Mouse (Mus musculus) neural tube, embryonic 14.5 days (tissue): ENCODE data around the gene Adcy2. TPM values are rescaled to one million over a fixed set of nuclear protein-coding genes. Genes with fewer than 3 reads are reported as not detected.

Source experiments
- ATAC-seq: fragments of 200-750 bp; cut with Nextera tagmentation; 2 replicates; pipeline ENCODE4 v1.8.0; 2017; ENCODE audit warnings: low read depth, mild to moderate bottlenecking, moderate TSS enrichment, moderate library complexity
- H3K27ac ChIP-seq: fragments of 300-500 bp; sonication (generic); 2 replicates; pipeline ENCODE4 v1.5.1; 2014; ENCODE audit warnings: low read depth, mild to moderate bottlenecking, control low read depth, low read length, moderate library complexity, mixed read lengths
- H3K27me3 ChIP-seq: fragments of 300-500 bp; sonication (generic); 2 replicates; pipeline ENCODE4 v1.6.1; 2014; ENCODE audit warnings: low read length; ENCODE audit not compliant: control insufficient read depth, insufficient read depth
- H3K36me3 ChIP-seq: fragments of 300-500 bp; sonication (generic); 2 replicates; pipeline ENCODE4 v1.6.1; 2014; ENCODE audit warnings: low read length, mixed read lengths; ENCODE audit not compliant: control insufficient read depth, insufficient read depth
- H3K4me1 ChIP-seq: fragments of 300-500 bp; sonication (generic); 2 replicates; pipeline ENCODE4 v1.6.1; 2014; ENCODE audit warnings: low read length; ENCODE audit not compliant: control insufficient read depth, insufficient read depth
- H3K4me2 ChIP-seq: fragments of 300-500 bp; sonication (generic); 2 replicates; pipeline ENCODE4 v1.6.1; 2014; ENCODE audit warnings: mild to moderate bottlenecking, low read depth, low read length, control low read depth
- H3K4me3 ChIP-seq: fragments of 300-500 bp; sonication (generic); 2 replicates; pipeline ENCODE4 v1.5.1; 2014; ENCODE audit warnings: low read depth, low read length, control low read depth, mixed read lengths
- H3K9ac ChIP-seq: fragments of 300-500 bp; sonication (generic); replicated peaks from 2 replicates; pipeline ENCODE4 v1.6.1; 2014; ENCODE audit warnings: low read depth, mild to moderate bottlenecking, control low read depth, low read length, mixed read lengths
- H3K9me3 ChIP-seq: fragments of 300-500 bp; sonication (generic); 2 replicates; pipeline ENCODE4 v1.6.1; 2016; ENCODE audit warnings: low read length; ENCODE audit not compliant: control insufficient read depth
- WGBS: fragments of 180-500 bp; shearing (Covaris S2); extraction: QIAGEN DNeasy Blood & Tissue Kit; methylation state at CpG from one replicate; pipeline ENCODE4 v1.1.7; 2014; 5-methylcytosine and 5-hydroxymethylcytosine counted together
- polyA plus RNA-seq: library from polyadenylated mRNA; unstranded; fragments of >200 nt; fragmentation: Nextera tagmentation; extraction: Ambion mirVana; gene quantifications from 2 replicates; pipeline ENCODE4 v1.2.1, GENCODE M21; 2014

Gene Adcy2
- 21.1 and 21.8 TPM in 2 replicates for polyA plus RNA-seq

- Histone ChIP-seq H3K9ac (peak within 1 kb of the TSS; percentile 74), H3K4me1 (peaks cover 7% of the 10 kb centered on the region; the same call in 1 of the 2 replicates), H3K4me3 (peak within 1 kb of the TSS; percentile 66), H3K9me3 (no peaks in the 10 kb centered on the region), H3K27ac (peak within 1 kb of the TSS; percentile 58), H3K4me2 (peak within 1 kb of the TSS; percentile 95), H3K27me3 (no peaks in the 10 kb centered on the region), H3K36me3 (no peaks in the 10 kb centered on the region)
- WGBS = 0% methylated on average over 52 of the region's 106 CpGs
- ATAC-seq = peak; percentile 87
Observed at GRCm38 (mm10) chr13:68998918-68999801, at the start of gene Adcy2. TSS of gene Adcy2 (minus strand) at chr13:68999541.

- Histone ChIP-seq H3K4me3 (no peak overlapping the region), H3K4me2 (no peak overlapping the region), H3K27ac (no peak overlapping the region), H3K36me3 (no peaks in the 10 kb centered on the region), H3K9ac (no peak overlapping the region), H3K4me1 (no peaks in the 10 kb centered on the region), H3K9me3 (no peaks in the 10 kb centered on the region), H3K27me3 (no peaks in the 10 kb centered on the region)
- ATAC-seq = no peak
- WGBS = 89% methylated on average over 5 of the region's 5 CpGs
Observed at GRCm38 (mm10) chr13:69036991-69037597, 37.8 kb upstream of the Adcy2 start.

GRCm38 (mm10) chr13:69034621-69035020 is 35.3 kb upstream of the Adcy2 start:
- no peaks in the 10 kb centered on the region for H3K36me3 ChIP-seq
- WGBS = 100% methylated on average over 1 of the region's 1 CpGs
- H3K9ac ChIP-seq = no peak overlapping the region
- no peak for ATAC-seq
- no peaks in the 10 kb centered on the region for H3K4me1 ChIP-seq
- no peak overlapping the region for H3K4me2 ChIP-seq
- no peak overlapping the region for H3K27ac ChIP-seq
- H3K9me3 ChIP-seq = no peaks in the 10 kb centered on the region
- no peaks in the 10 kb centered on the region for H3K27me3 ChIP-seq
- no peak overlapping the region for H3K4me3 ChIP-seq

GRCm38 (mm10) chr13:69033532-69033931 is 34.2 kb upstream of the Adcy2 start:
- Histone ChIP-seq H3K9ac (no peak overlapping the region), H3K9me3 (no peaks in the 10 kb centered on the region), H3K36me3 (no peaks in the 10 kb centered on the region), H3K4me3 (no peak overlapping the region), H3K4me1 (no peaks in the 10 kb centered on the region), H3K27me3 (no peaks in the 10 kb centered on the region), H3K4me2 (no peak overlapping the region), H3K27ac (no peak overlapping the region)
- 82% methylated on average over 7 of the region's 7 CpGs for WGBS
- ATAC-seq = no peak

- 81% methylated on average over 4 of the region's 4 CpGs for WGBS
- Histone ChIP-seq H3K9me3 (no peaks in the 10 kb centered on the region), H3K36me3 (no peaks in the 10 kb centered on the region), H3K4me3 (no peak overlapping the region), H3K27ac (no peak overlapping the region), H3K4me1 (no peaks in the 10 kb centered on the region), H3K27me3 (no peaks in the 10 kb centered on the region), H3K4me2 (no peak overlapping the region), H3K9ac (no peak overlapping the region)
- ATAC-seq = no peak
Observed at GRCm38 (mm10) chr13:69029078-69029757, 29.9 kb upstream of the Adcy2 start.

GRCm38 (mm10) chr13:69024964-69025363 is 25.6 kb upstream of the Adcy2 start:
- Histone ChIP-seq H3K4me1 (no peaks in the 10 kb centered on the region), H3K9ac (no peak overlapping the region), H3K27me3 (no peaks in the 10 kb centered on the region), H3K4me3 (no peak overlapping the region), H3K27ac (no peak overlapping the region), H3K9me3 (no peaks in the 10 kb centered on the region), H3K36me3 (no peaks in the 10 kb centered on the region), H3K4me2 (no peak overlapping the region)
- 44% methylated on average over 2 of the region's 2 CpGs for WGBS
- no peak for ATAC-seq

GRCm38 (mm10) chr13:69023239-69023638 is 23.9 kb upstream of the Adcy2 start:
- no peaks in the 10 kb centered on the region for H3K9me3 ChIP-seq
- no peaks in the 10 kb centered on the region for H3K36me3 ChIP-seq
- no peak for ATAC-seq
- H3K4me2 ChIP-seq = no peak overlapping the region
- H3K27ac ChIP-seq = no peak overlapping the region
- H3K27me3 ChIP-seq = no peaks in the 10 kb centered on the region
- H3K9ac ChIP-seq = no peak overlapping the region
- H3K4me1 ChIP-seq = no peaks in the 10 kb centered on the region
- H3K4me3 ChIP-seq = no peak overlapping the region
- 98% methylated on average over 2 of the region's 2 CpGs for WGBS

GRCm38 (mm10) chr13:69020574-69020973 is 21.2 kb upstream of the Adcy2 start:
- no peak for ATAC-seq
- Histone ChIP-seq H3K36me3 (no peaks in the 10 kb centered on the region), H3K4me3 (no peak overlapping the region), H3K4me1 (no peaks in the 10 kb centered on the region), H3K27ac (no peak overlapping the region), H3K9me3 (no peaks in the 10 kb centered on the region), H3K4me2 (no peak overlapping the region), H3K27me3 (no peaks in the 10 kb centered on the region), H3K9ac (no peak overlapping the region)
- 85% methylated on average over 2 of the region's 2 CpGs for WGBS

GRCm38 (mm10) chr13:69006915-69007314 is 7.6 kb upstream of the Adcy2 start:
- no peaks in the 10 kb centered on the region for H3K4me1 ChIP-seq
- 76% methylated on average over 5 of the region's 5 CpGs for WGBS
- H3K27me3 ChIP-seq = no peaks in the 10 kb centered on the region
- no peaks in the 10 kb centered on the region for H3K36me3 ChIP-seq
- ATAC-seq = no peak
- no peak overlapping the region for H3K4me2 ChIP-seq
- H3K4me3 ChIP-seq = no peak overlapping the region
- no peak overlapping the region for H3K27ac ChIP-seq
- no peak overlapping the region for H3K9ac ChIP-seq
- no peaks in the 10 kb centered on the region for H3K9me3 ChIP-seq
